Mouse (Mus musculus): ENCODE measurements around the gene Morc2b.
"Not testable (repeated sequence)": the region's sequence is repeated elsewhere in the genome, so short reads cannot be mapped to it uniquely, and the experiment has no call there.

Morc2b gene

GRCm38 (mm10) chr17:33139261-33139820 lies at the start of gene Morc2b:
Gene Morc2b, minus strand, starts transcription at chr17:33139683.
- no peak for DNase-seq (ENCODE audit: low read depth)

- not testable (repeated sequence) for DNase-seq (ENCODE audit: low read depth)
Measured at GRCm38 (mm10) chr17:33168147-33168546, 28.7 kb upstream of the Morc2b start, which contains the start of gene Olfr55. Gene Olfr55, plus strand, starts transcription at chr17:33168447.

GRCm38 (mm10) chr17:33126257-33126656 lies 13.2 kb downstream of the Morc2b start:
- no peak for DNase-seq (ENCODE audit: low read depth)

GRCm38 (mm10) chr17:33124546-33124945 lies 14.9 kb downstream of the Morc2b start:
- DNase-seq (ENCODE audit: low read depth): no peak

GRCm38 (mm10) chr17:33097396-33097795 lies 42.1 kb downstream of the Morc2b start:
- no peak for DNase-seq (ENCODE audit: low read depth)

GRCm38 (mm10) chr17:33092391-33093193 lies 46.9 kb downstream of the Morc2b start:
- DNase-seq (ENCODE audit: low read depth): peak; percentile 47

GRCm38 (mm10) chr17:33091630-33092029 lies 47.9 kb downstream of the Morc2b start:
- DNase-seq (ENCODE audit: low read depth): no peak

- peak; percentile 69 for DNase-seq (ENCODE audit: low read depth)
Measured at GRCm38 (mm10) chr17:33089220-33089949, 50.1 kb downstream of the Morc2b start, which contains the start of gene Zfp563. Gene Zfp563, plus strand, starts transcription at chr17:33089310.

- DNase-seq (ENCODE audit: low read depth): no peak
Measured at GRCm38 (mm10) chr17:33067958-33068357, 71.5 kb downstream of the Morc2b start, which contains the start of gene 4921501E09Rik. Gene 4921501E09Rik, minus strand, starts transcription at chr17:33068058.

Data from c-Kit-positive CD71-positive TER-119-negative erythroid progenitor cells, embryonic 14.5 days (primary cell).